Mouse (Mus musculus) heart, postnatal 0 days (tissue): ENCODE measurements around the gene Grn. TPM values are rescaled to one million over a fixed set of nuclear protein-coding genes. Genes with fewer than 3 reads are reported as not detected.
A peak's percentile ranks its signal among the peaks of the same experiment; 100 is the strongest.

Source experiments
- ATAC-seq: fragments of 200-750 bp; cut with Nextera tagmentation; 2 replicates; pipeline ENCODE4 v1.8.0; 2017; ENCODE audit warnings: low read depth, moderate number of reproducible peaks, moderate library complexity; ENCODE audit not compliant: insufficient read depth
- DNase-seq: peaks from one replicate; pipeline ENCODE4 v3.0.0-alpha.2; 2016; ENCODE audit warnings: low spot score
- H3K27ac ChIP-seq: fragments of 300-500 bp; sonication (generic); 2 replicates; pipeline ENCODE4 v1.5.1; 2014; ENCODE audit warnings: low read depth, mild to moderate bottlenecking
- H3K27me3 ChIP-seq: fragments of 300-500 bp; sonication (generic); 2 replicates; pipeline ENCODE4 v1.6.1; 2014; ENCODE audit warnings: low read length, mixed read lengths; ENCODE audit not compliant: control insufficient read depth, insufficient read depth
- H3K36me3 ChIP-seq: fragments of 300-500 bp; sonication (generic); replicated peaks from 2 replicates; pipeline ENCODE4 v1.6.1; 2014; ENCODE audit warnings: low read length, mixed read lengths; ENCODE audit not compliant: control insufficient read depth, insufficient read depth
- H3K4me1 ChIP-seq: fragments of 300-500 bp; sonication (generic); 2 replicates; pipeline ENCODE4 v1.6.1; 2014; ENCODE audit warnings: antibody characterized with exemption; ENCODE audit not compliant: control insufficient read depth, insufficient read depth
- H3K4me2 ChIP-seq: fragments of 300-500 bp; sonication (generic); 2 replicates; pipeline ENCODE4 v1.6.1; 2014; ENCODE audit warnings: low read depth, mild to moderate bottlenecking, low read length, moderate library complexity
- H3K4me3 ChIP-seq: fragments of 300-500 bp; sonication (generic); 2 replicates; pipeline ENCODE4 v1.5.1; 2014; ENCODE audit warnings: low read depth, low read length
- H3K9ac ChIP-seq: fragments of 300-500 bp; sonication (generic); replicated peaks from 2 replicates; pipeline ENCODE4 v1.6.1; 2014; ENCODE audit warnings: low read depth, low read length, mixed read lengths
- H3K9me3 ChIP-seq: fragments of 300-500 bp; sonication (generic); replicated peaks from 2 replicates; pipeline ENCODE4 v1.6.1; 2016; ENCODE audit warnings: low read length; ENCODE audit not compliant: control insufficient read depth
- CTCF ChIP-seq: IDR thresholded peaks from 2 replicates; pipeline ENCODE4 v1.5.1; 2016; ENCODE audit warnings: antibody characterized with exemption, control low read depth, low read depth
- EP300 ChIP-seq: IDR thresholded peaks from 2 replicates; pipeline ENCODE4 v1.6.1; 2016; ENCODE audit warnings: antibody characterized with exemption, low read depth
- WGBS: fragments of 180-500 bp; shearing (Covaris S2); extraction: QIAGEN DNeasy Blood & Tissue Kit; methylation state at CpG from one replicate; pipeline ENCODE4 v1.1.7; 2014; 5-methylcytosine and 5-hydroxymethylcytosine counted together
- polyA plus RNA-seq: library from polyadenylated mRNA; unstranded; fragments of >200 nt; fragmentation: Nextera tagmentation; extraction: Ambion mirVana; gene quantifications from 2 replicates; pipeline ENCODE4 v1.2.1, GENCODE M21; 2015
- total RNA-seq: library from RNA; depleted of rRNA; stranded (reverse); fragments of >200 nt; gene quantifications from 2 replicates; pipeline ENCODE4 v1.2.3, GENCODE M21; 2014; ENCODE audit warnings: low replicate concordance

Gene Grn
- total and polyA plus RNA-seq, 2 experiments from 2014 or later, result 134 to 176 TPM

GRCm38 (mm10) chr11:102433866-102434265 lies 3.8 kb downstream of the Grn start:
- no peaks in the 10 kb centered on the region for H3K27me3 ChIP-seq
- H3K9ac ChIP-seq, result no peak overlapping the region
- 93% methylated on average over 7 of the region's 7 CpGs for WGBS
- H3K4me1 ChIP-seq, result peaks cover 21% of the 10 kb centered on the region; the same call in 1 of the 2 replicates
- TF ChIP-seq CTCF (no peak), EP300 (no peak)
- DNase-seq (no peak), ATAC-seq (no peak)
- H3K4me3 ChIP-seq, result no peak overlapping the region
- H3K36me3 ChIP-seq, result peaks cover 20% of the 10 kb centered on the region
- no peaks in the 10 kb centered on the region for H3K9me3 ChIP-seq
- no peak overlapping the region for H3K27ac ChIP-seq
- no peak overlapping the region for H3K4me2 ChIP-seq

GRCm38 (mm10) chr11:102434406-102434805 lies 4.3 kb downstream of the Grn start:
- TF ChIP-seq CTCF (peak; percentile 92), EP300 (no peak)
- H3K36me3 ChIP-seq, result peaks cover 26% of the 10 kb centered on the region
- H3K9me3 ChIP-seq, result no peaks in the 10 kb centered on the region
- 8% methylated on average over 7 of the region's 7 CpGs for WGBS
- no peak overlapping the region for H3K27ac ChIP-seq
- peaks cover 21% of the 10 kb centered on the region; the same call in 1 of the 2 replicates for H3K4me1 ChIP-seq
- H3K9ac ChIP-seq, result no peak overlapping the region
- H3K4me3 ChIP-seq, result no peak overlapping the region
- no peaks in the 10 kb centered on the region for H3K27me3 ChIP-seq
- H3K4me2 ChIP-seq, result no peak overlapping the region
- peak; percentile 90 for DNase-seq
- peak; percentile 15; the same call in 1 of the 2 replicates for ATAC-seq

GRCm38 (mm10) chr11:102434816-102435705 lies 4.9 kb downstream of the Grn start:
- Histone ChIP-seq H3K9ac (no peak overlapping the region), H3K4me1 (peaks cover 17% of the 10 kb centered on the region; the same call in 1 of the 2 replicates)

GRCm38 (mm10) chr11:102435754-102436470 lies 5.8 kb downstream of the Grn start:
- TF ChIP-seq CTCF (no peak), EP300 (no peak)
- no peak overlapping the region for H3K9ac ChIP-seq
- H3K4me1 ChIP-seq, result peaks cover 17% of the 10 kb centered on the region; the same call in 1 of the 2 replicates
- peaks cover 34% of the 10 kb centered on the region for H3K36me3 ChIP-seq
- WGBS, result 69% methylated on average over 18 of the region's 18 CpGs
- peak overlapping the region; percentile 4; the same call in 1 of the 2 replicates for H3K27ac ChIP-seq
- H3K4me2 ChIP-seq, result no peak overlapping the region
- DNase-seq (no peak), ATAC-seq (no peak)
- no peak overlapping the region for H3K4me3 ChIP-seq
- H3K9me3 ChIP-seq, result no peaks in the 10 kb centered on the region
- H3K27me3 ChIP-seq, result no peaks in the 10 kb centered on the region

More at GRCm38 (mm10) chr11:102434816-102435705, 4.9 kb downstream of the Grn start:
- Histone ChIP-seq H3K36me3 (peaks cover 32% of the 10 kb centered on the region), H3K4me3 (no peak overlapping the region), H3K27me3 (no peaks in the 10 kb centered on the region), H3K27ac (no peak overlapping the region), H3K9me3 (no peaks in the 10 kb centered on the region), H3K4me2 (no peak overlapping the region)
- TF ChIP-seq CTCF (no peak), EP300 (no peak)
- 83% methylated on average over 11 of the region's 11 CpGs for WGBS
- no peak for ATAC-seq
- no peak for DNase-seq

- Histone ChIP-seq H3K27ac (no peak overlapping the region), H3K4me2 (no peak overlapping the region), H3K9me3 (no peaks in the 10 kb centered on the region), H3K9ac (no peak overlapping the region), H3K4me3 (no peak overlapping the region), H3K27me3 (no peaks in the 10 kb centered on the region), H3K4me1 (peaks cover 14% of the 10 kb centered on the region; the same call in 1 of the 2 replicates), H3K36me3 (peaks cover 38% of the 10 kb centered on the region)
- WGBS, result 82% methylated on average over 10 of the region's 10 CpGs
- ATAC-seq (no peak), DNase-seq (no peak)
- TF ChIP-seq EP300, result no peak
- TF ChIP-seq CTCF, result no peak
Observed at GRCm38 (mm10) chr11:102436471-102436790, 6.3 kb downstream of the Grn start.
